Mouse (Mus musculus) natural killer cell, adult 2 months (primary cell): ENCODE results near the gene Ripk3.

Experiments used
- DNase-seq, 2 experiments: peaks; one replicate each; pipeline ENCODE4 v3.0.0; 2022; ENCODE audit warnings: low spot score in 2 of 2

Gene Ripk3

GRCm38 (mm10) chr14:55788256-55789050 is at the start of gene Ripk3:
Gene Ripk3, minus strand, starts transcription at chr14:55788865.
- peak; percentile 42 to 66 for DNase-seq

- no peak for DNase-seq
These were observed 49.6 kb upstream of the Ripk3 start for GRCm38 (mm10) chr14:55838312-55838711.

GRCm38 (mm10) chr14:55834808-55835533 is 46.3 kb upstream of the Ripk3 start:
- no peak for DNase-seq

GRCm38 (mm10) chr14:55833126-55833525 is 44.5 kb upstream of the Ripk3 start:
- no peak for DNase-seq

- DNase-seq, result no peak
These were observed 41.7 kb upstream of the Ripk3 start for GRCm38 (mm10) chr14:55830331-55830730.

GRCm38 (mm10) chr14:55829854-55830253 is 41.2 kb upstream of the Ripk3 start:
- DNase-seq, result no peak

- no peak for DNase-seq
These were observed 40.1 kb upstream of the Ripk3 start for GRCm38 (mm10) chr14:55828716-55829263.

GRCm38 (mm10) chr14:55826551-55827340 is 38.1 kb upstream of the Ripk3 start:
- no peak for DNase-seq

GRCm38 (mm10) chr14:55826142-55826541 is 37.5 kb upstream of the Ripk3 start:
- DNase-seq, result no peak

GRCm38 (mm10) chr14:55825216-55826051 is 36.8 kb upstream of the Ripk3 start:
- no peak for DNase-seq

- no peak for DNase-seq
These were observed 36.0 kb upstream of the Ripk3 start for GRCm38 (mm10) chr14:55824481-55825215.

- no peak for DNase-seq
These were observed 35.4 kb upstream of the Ripk3 start for GRCm38 (mm10) chr14:55824001-55824480.

GRCm38 (mm10) chr14:55822991-55823762 is 34.5 kb upstream of the Ripk3 start, which contains the start of gene Nfatc4:
Gene Nfatc4, plus strand, starts transcription at chr14:55823144.
- DNase-seq, result no peak

- DNase-seq, result peak; percentile 74 to 80
These were observed 33.8 kb upstream of the Ripk3 start for GRCm38 (mm10) chr14:55822435-55822990.

- DNase-seq, result no peak
These were observed 31.9 kb upstream of the Ripk3 start for GRCm38 (mm10) chr14:55820576-55820975.

- DNase-seq, result no peak
These were observed 31.3 kb upstream of the Ripk3 start for GRCm38 (mm10) chr14:55819845-55820405.

- DNase-seq, result peak in 1 of 2 experiments; percentile 39
These were observed 26.7 kb upstream of the Ripk3 start for GRCm38 (mm10) chr14:55815310-55815751.

- peak; percentile 44 to 49 for DNase-seq
These were observed 26.2 kb upstream of the Ripk3 start for GRCm38 (mm10) chr14:55814885-55815284.
